In the genomic region with DNA sequence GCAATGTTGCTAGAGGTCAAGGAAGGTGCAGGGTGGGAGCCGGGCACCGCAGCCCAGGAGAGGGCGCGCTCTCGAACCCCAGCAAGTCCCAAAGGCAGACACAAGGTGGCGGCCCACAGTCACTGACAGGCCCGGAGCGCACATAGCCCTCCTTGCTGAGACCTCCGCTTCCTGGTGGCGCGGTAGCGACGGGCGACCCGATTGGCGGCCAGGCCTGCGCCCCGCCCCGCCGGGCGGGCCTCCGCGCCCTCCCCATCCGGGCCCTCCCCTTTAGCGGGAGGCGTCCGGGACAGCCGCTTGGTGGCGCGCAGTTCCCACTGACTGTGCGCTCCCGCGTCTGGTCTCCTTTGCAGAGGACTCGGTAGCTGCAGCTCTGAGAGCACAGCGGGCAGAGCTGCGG, we compare ENCODE assay signal across 9 mouse cellular contexts. TPM values are rescaled to one million over a fixed set of nuclear protein-coding genes. Genes with fewer than 3 reads are reported as not detected.
A peak's percentile ranks its signal among the peaks of the same experiment; 100 is the strongest.
DNase-seq lines count a peak whose midpoint lies in the region; ATAC-seq and TF ChIP-seq lines count a peak whose summit lies in the region.
"Had no signal": no experiment of that assay in that cellular context is flagged by ENCODE, and none has a peak within 500 bp of the region (broad histone marks: within the 10 kb centered on the region; RNA-seq: fewer than 3 reads in every experiment).

A gene (plus strand): TSS at position 340 of the 400 bp plus-strand sequence.

- H3K4me1 ChIP-seq in ES-Bruce4 (ENCODE audit: control insufficient read depth, insufficient read depth, low read length), result no peaks in the 10 kb centered on the region
- H3K4me1 ChIP-seq in kidney, adult 2 months (ENCODE audit: control insufficient read depth, insufficient read depth, low read length), result no peaks in the 10 kb centered on the region
- no peaks in the 10 kb centered on the region for H3K4me1 ChIP-seq in limb, embryonic 14.5 days (ENCODE audit: control insufficient read depth, insufficient read depth, low read length)
- H3K4me1 ChIP-seq in midbrain, embryonic 15.5 days, result no peaks in the 10 kb centered on the region
- H3K4me1 ChIP-seq in testis, adult 2 months (ENCODE audit: control insufficient read depth, insufficient read depth, low read length), result peaks cover 6% of the 10 kb centered on the region

- peak; percentile 78 for TF ChIP-seq CTCF in ES-Bruce4 (IDR thresholded peaks at IDR 0.05; ENCODE audit: low read depth, low read length)
- TF ChIP-seq CTCF in kidney, adult 2 months (conservative IDR thresholded peaks at IDR 0.05; ENCODE audit: insufficient read depth, insufficient read length, low read depth, low read length), result no peak
- peak; percentile 14; the same call in 1 of the 2 replicates for TF ChIP-seq CTCF in testis, adult 2 months (IDR thresholded peaks at IDR 0.05; ENCODE audit: control insufficient read depth, insufficient read depth, insufficient replicate concordance, low read depth, low read length)

- peak; percentile 30 for TF ChIP-seq POLR2A in ES-Bruce4 (IDR thresholded peaks at IDR 0.05; ENCODE audit: insufficient read depth, low read length)
- no peak for TF ChIP-seq POLR2A in kidney, adult 2 months (IDR thresholded peaks at IDR 0.05; ENCODE audit: low read depth, low read length)
- TF ChIP-seq POLR2A in limb, embryonic 14.5 days (IDR thresholded peaks at IDR 0.05; ENCODE audit: borderline replicate concordance, extremely low read depth, insufficient read depth, insufficient read length), result no peak
- TF ChIP-seq POLR2A in testis, adult 2 months (IDR thresholded peaks at IDR 0.05; ENCODE audit: control insufficient read depth, low read depth, low read length), result peak; percentile 39; the same call in 1 of the 2 replicates

- H3K27me3 ChIP-seq in ES-Bruce4 (ENCODE audit: control insufficient read depth, insufficient read depth, low read length, poor library complexity, severe bottlenecking), result no peaks in the 10 kb centered on the region
- no peaks in the 10 kb centered on the region for H3K27me3 ChIP-seq in kidney, adult 2 months (replicated peaks; ENCODE audit: control insufficient read depth, insufficient read depth, low read length)
- no peaks in the 10 kb centered on the region for H3K27me3 ChIP-seq in limb, embryonic 14.5 days (ENCODE audit: control insufficient read depth, insufficient read depth, low read length)
- H3K27me3 ChIP-seq in midbrain, embryonic 15.5 days (replicated peaks), result no peaks in the 10 kb centered on the region
- no peaks in the 10 kb centered on the region for H3K27me3 ChIP-seq in testis, adult 2 months (ENCODE audit: control insufficient read depth, insufficient read depth, low read length)

- 0 out of 2 replicates have a peak, but pooled peaks have one; percentile 49 for TF ChIP-seq EP300 in ES-Bruce4 (IDR thresholded peaks at IDR 0.05; ENCODE audit: insufficient read depth, low read depth, low read length)

- H3K27ac ChIP-seq in ES-Bruce4 (ENCODE audit: insufficient read depth, low read length), result 0 out of 2 replicates have a peak within 1 kb of the TSS, but pooled peaks have one; percentile 37
- H3K27ac ChIP-seq in kidney, adult 2 months (ENCODE audit: insufficient read depth, low read depth, low read length), result no peak within 1 kb of the TSS
- no peak within 1 kb of the TSS for H3K27ac ChIP-seq in limb, embryonic 14.5 days (replicated peaks; ENCODE audit: low read depth, low read length)
- no peak within 1 kb of the TSS for H3K27ac ChIP-seq in midbrain, embryonic 15.5 days
- no peak within 1 kb of the TSS for H3K27ac ChIP-seq in testis, adult 2 months (ENCODE audit: control insufficient read depth, insufficient read depth, low read depth, low read length)

- H3K36me3 ChIP-seq in ES-Bruce4 (ENCODE audit: control insufficient read depth, insufficient read depth, low read length, poor library complexity, severe bottlenecking), result no peaks in the 10 kb centered on the region
- no peaks in the 10 kb centered on the region for H3K36me3 ChIP-seq in kidney, adult 2 months (ENCODE audit: control insufficient read depth, insufficient read depth, low read length)
- no peaks in the 10 kb centered on the region for H3K36me3 ChIP-seq in limb, embryonic 14.5 days (ENCODE audit: control insufficient read depth, insufficient read depth, low read length)
- H3K36me3 ChIP-seq in midbrain, embryonic 15.5 days (replicated peaks), result no peaks in the 10 kb centered on the region
- H3K36me3 ChIP-seq in testis, adult 2 months (ENCODE audit: control insufficient read depth, insufficient read depth, low read length), result no peaks in the 10 kb centered on the region

- H3K4me2 ChIP-seq in limb, embryonic 14.5 days (replicated peaks; ENCODE audit: low read depth, low read length, severe bottlenecking), result peak within 1 kb of the TSS; percentile 45
- H3K4me2 ChIP-seq in midbrain, embryonic 15.5 days, result peak within 1 kb of the TSS; percentile 31

- peak within 1 kb of the TSS; percentile 91 for H3K9ac ChIP-seq in ES-Bruce4 (ENCODE audit: low read depth, poor library complexity, severe bottlenecking)
- peak within 1 kb of the TSS; percentile 64 for H3K9ac ChIP-seq in limb, embryonic 14.5 days (ENCODE audit: low read depth, low read length, severe bottlenecking)
- H3K9ac ChIP-seq in midbrain, embryonic 15.5 days, result no peak within 1 kb of the TSS; the same call in 1 of the 2 replicates

- H3K4me3 ChIP-seq in ES-Bruce4 (ENCODE audit: low read depth, low read length), result peak within 1 kb of the TSS; percentile 94
- H3K4me3 ChIP-seq in kidney, adult 2 months (ENCODE audit: insufficient read depth, low read depth, low read length), result peak within 1 kb of the TSS; percentile 10; the same call in 1 of the 2 replicates
- H3K4me3 ChIP-seq in limb, embryonic 14.5 days (replicated peaks; ENCODE audit: low read length), result peak within 1 kb of the TSS; percentile 45
- H3K4me3 ChIP-seq in midbrain, embryonic 15.5 days, result peak within 1 kb of the TSS; percentile 31
- peak within 1 kb of the TSS; percentile 82 for H3K4me3 ChIP-seq in testis, adult 2 months (ENCODE audit: control insufficient read depth, low read depth, low read length)

- peak; percentile 57; the same call in 1 of the 2 replicates for ATAC-seq in limb, embryonic 14.5 days (ENCODE audit: low FRiP score, low read depth)
- ATAC-seq in midbrain, embryonic 15.5 days (replicated peaks), result peak; percentile 65
- ATAC-seq in granulocyte monocyte progenitor cell, adult 5-6 weeks (replicated peaks; ENCODE audit: poor library complexity, severe bottlenecking), result no peak

- peak; percentile 70 for DNase-seq in embryo, embryonic 9.5 days (ENCODE audit: extremely low spot score)
- DNase-seq in heart, adult 9 months (ENCODE audit: low spot score in 2 of 2), result peak; percentile 9 to 19
- DNase-seq in kidney, adult 2 months, result peak; percentile 38
- peak; percentile 61 for DNase-seq in limb, embryonic 14.5 days (ENCODE audit: low spot score)

- WGBS in kidney, adult 2 months, result 6% methylated on average over 36 of the region's 36 CpGs
- WGBS in limb, embryonic 14.5 days, result 2% methylated on average over 13 of the region's 36 CpGs
- whole genome bisulfite sequencing in midbrain, embryonic 15.5 days, result 7% methylated on average over 33 of the region's 36 CpGs

- no peaks in the 10 kb centered on the region for H3K9me3 ChIP-seq in ES-Bruce4 (replicated peaks; ENCODE audit: control insufficient read depth, insufficient read depth, low read length, poor library complexity, severe bottlenecking)
- no peaks in the 10 kb centered on the region; the same call in 1 of the 2 replicates for H3K9me3 ChIP-seq in limb, embryonic 14.5 days (ENCODE audit: control insufficient read depth, low read length)
- peaks cover 13% of the 10 kb centered on the region for H3K9me3 ChIP-seq in midbrain, embryonic 15.5 days

RNA-seq across cellular contexts. Expression of the gene that starts here (rescaled TPM):
- polyA plus RNA-seq in ES-Bruce4 (2011; ENCODE audit: insufficient read depth, insufficient read length, low read depth, missing spikeins), result 12.9 and 17.2 TPM in 2 replicates
- 0.07 TPM in 1 of 2 replicates, not detected in the other for polyA plus RNA-seq in kidney, adult 2 months (2012; rRNA removed)
- polyA plus RNA-seq in limb, embryonic 14.5 days (2012; rRNA removed), result 0.82 and 1.1 TPM in 2 replicates
- 2.7 and 2.8 TPM in 2 replicates for polyA plus RNA-seq in limb, embryonic 14.5 days (2014; fragmentation: Nextera tagmentation; extraction: Ambion mirVana)
- polyA plus RNA-seq in midbrain, embryonic 15.5 days (2015; fragmentation: Nextera tagmentation; extraction: Ambion mirVana), result 1.8 and 2.1 TPM in 2 replicates
- 0.05 and 0.07 TPM in 2 replicates for polyA plus RNA-seq in testis, adult 2 months (2012; rRNA removed)
- total RNA-seq in granulocyte monocyte progenitor cell, adult 5-6 weeks (2014; fragmentation: Nextera tagmentation), result not detected in 2 replicates
- not detected in 2 replicates for total RNA-seq in granulocyte monocyte progenitor cell, adult 5-6 weeks (2017)
- total RNA-seq: gastrocnemius, postnatal 36 days had no signal

Comparison
In these comparisons a context has a peak if more than half of its experiments do, and no peak if none do; other contexts are left out.
1. Peak in DNase-seq and H3K4me3 ChIP-seq in kidney, adult 2 months; RNA of the gene not detected or under 1 TPM.
2. H3K4me3 ChIP-seq: peak in every context shown above with its lines; median percentile 94 in ES-Bruce4; 82 in testis, adult 2 months; 45 in limb, embryonic 14.5 days; 31 in midbrain, embryonic 15.5 days; 10 in kidney, adult 2 months.
3. POLR2A ChIP-seq: peak in ES-Bruce4 (single experiment) and testis, adult 2 months (single experiment); none in kidney, adult 2 months (single experiment) and limb, embryonic 14.5 days (single experiment).
4. DNase-seq: peak in every context shown above with its lines; median percentile 70 in embryo, embryonic 9.5 days; 61 in limb, embryonic 14.5 days; 38 in kidney, adult 2 months; 14 in heart, adult 9 months.